Mouse (Mus musculus) kidney, adult 2 months (tissue): ENCODE measurements around the gene Mfap1b. TPM values are rescaled to one million over a fixed set of nuclear protein-coding genes. Genes with fewer than 3 reads are reported as not detected.

ENCODE experiments used
- DNase-seq: peaks from one replicate; pipeline ENCODE4 v3.0.0; 2021
- H3K27ac ChIP-seq: fragments of 200-500 bp; 2 replicates; pipeline ENCODE4 v1.5.1; 2012; ENCODE audit warnings: low read depth, low read length, control low read depth, inconsistent platforms; ENCODE audit not compliant: insufficient read depth
- H3K27me3 ChIP-seq: fragments of 200-500 bp; replicated peaks from 2 replicates; pipeline ENCODE4 v1.6.1; 2012; ENCODE audit warnings: mild to moderate bottlenecking, moderate library complexity, low read length, inconsistent platforms; ENCODE audit not compliant: control insufficient read depth, insufficient read depth
- H3K36me3 ChIP-seq: fragments of 200-500 bp; 2 replicates; pipeline ENCODE4 v1.6.1; 2012; ENCODE audit warnings: mild to moderate bottlenecking, moderate library complexity, low read length, inconsistent platforms; ENCODE audit not compliant: control insufficient read depth, insufficient read depth
- H3K4me1 ChIP-seq: fragments of 200-500 bp; 2 replicates; pipeline ENCODE4 v1.6.1; 2011; ENCODE audit warnings: low read length; ENCODE audit not compliant: control insufficient read depth, insufficient read depth
- H3K4me3 ChIP-seq: fragments of 200-500 bp; 2 replicates; pipeline ENCODE4 v1.5.1; 2011; ENCODE audit warnings: mild to moderate bottlenecking, low read depth, low read length, control low read depth; ENCODE audit not compliant: insufficient read depth
- CTCF ChIP-seq: fragments of 200-500 bp; conservative IDR thresholded peaks from 2 replicates; pipeline ENCODE4 v1.5.1; 2011; ENCODE audit warnings: low read depth, mild to moderate bottlenecking, control low read depth, low read length, moderate library complexity, mixed read lengths; ENCODE audit not compliant: insufficient read depth, insufficient read length
- POLR2A ChIP-seq: fragments of 200-500 bp; IDR thresholded peaks from one replicate; pipeline ENCODE4 v1.6.1; 2011; ENCODE audit warnings: low read depth, low read length, control low read depth
- WGBS: fragments of 180-500 bp; shearing (Covaris S2); methylation state at CpG from one replicate; pipeline ENCODE4 v1.1.7; 2018; 5-methylcytosine and 5-hydroxymethylcytosine counted together
- polyA plus RNA-seq: library from polyadenylated mRNA; depleted of rRNA; stranded (reverse); fragments of >200 nt; gene quantifications from 2 replicates; pipeline ENCODE4 v1.2.3, GENCODE M21; 2012

The Mfap1b gene
- polyA plus RNA-seq, 1 experiment: 4.9 TPM

DNA sequence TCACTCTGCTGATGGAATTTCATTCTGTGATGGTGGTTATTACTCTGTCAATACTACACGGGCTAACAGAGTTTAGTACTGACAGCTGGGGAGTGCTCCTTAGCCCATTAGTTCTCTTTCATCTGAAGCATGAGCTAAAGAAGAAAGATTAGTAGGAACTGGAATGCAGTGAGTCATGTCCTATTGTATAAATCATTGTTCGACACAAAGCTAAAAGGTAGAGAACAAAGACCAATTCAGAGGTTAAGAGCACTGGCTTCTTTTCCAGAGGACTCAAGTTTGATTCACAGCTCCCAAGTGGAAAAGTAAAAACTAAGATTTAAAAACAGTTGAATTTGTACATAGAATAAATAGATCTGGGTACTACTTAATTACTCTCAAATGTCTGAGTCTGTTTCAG is 13.8 kb downstream of the Mfap1b start:
- no peaks in the 10 kb centered on the region for H3K36me3 ChIP-seq
- no peak for DNase-seq
- no peaks in the 10 kb centered on the region for H3K27me3 ChIP-seq
- H3K4me1 ChIP-seq: peaks cover 7% of the 10 kb centered on the region; the same call in 1 of the 2 replicates
- no peak overlapping the region for H3K4me3 ChIP-seq
- WGBS: 45% methylated on average over 2 of the region's 2 CpGs
- no peak overlapping the region for H3K27ac ChIP-seq
- TF ChIP-seq POLR2A (no peak), CTCF (no peak)

DNA sequence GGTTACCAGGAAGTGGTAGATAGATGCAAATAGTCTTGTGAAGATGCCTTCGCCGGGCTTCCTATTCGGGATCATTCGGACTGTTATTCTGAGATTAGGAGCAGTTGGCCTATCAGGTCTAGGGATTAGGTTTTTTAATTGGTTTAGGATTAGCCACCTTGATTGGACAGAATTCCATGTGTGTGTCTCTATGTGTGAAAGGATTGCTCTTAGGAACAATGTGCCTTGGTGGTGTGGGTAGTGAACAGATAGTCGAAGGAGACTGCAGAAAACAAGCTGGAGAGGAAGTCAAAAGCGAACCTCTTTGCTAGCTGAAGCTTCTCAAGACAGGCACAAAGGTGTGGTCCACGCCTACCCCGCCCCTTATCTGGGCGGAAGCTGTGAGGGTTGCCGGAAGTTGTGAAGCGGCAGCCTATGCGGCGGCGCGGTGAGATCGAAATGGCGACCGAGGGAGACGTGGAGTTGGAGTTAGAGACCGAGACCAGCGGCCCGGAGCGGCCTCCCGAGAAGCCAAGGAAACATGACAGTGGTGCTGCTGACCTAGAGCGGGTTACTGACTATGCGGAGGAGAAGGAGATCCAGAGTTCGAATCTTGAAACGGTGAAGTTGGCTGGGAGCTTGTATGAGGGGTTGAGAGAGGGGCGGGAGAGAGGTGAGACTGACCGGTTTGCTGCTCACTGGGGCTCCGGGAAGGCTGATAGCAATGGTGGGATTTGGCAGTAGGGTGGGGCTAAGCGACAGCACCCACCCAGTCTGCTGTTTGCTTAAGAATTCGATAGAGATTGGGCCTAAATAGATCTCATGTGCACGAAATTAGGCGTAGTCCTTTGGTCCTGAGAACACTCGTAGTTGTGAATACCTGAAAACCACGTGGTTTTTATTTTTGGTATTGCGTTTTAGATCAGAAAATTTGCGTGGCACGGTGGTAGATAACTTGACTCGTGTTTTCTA is 16.9 kb downstream of the Mfap1b start, which contains the start of gene Serinc4:
TSS of gene Serinc4 (minus strand) at position 90 of the 951 bp plus-strand sequence.
- WGBS: 4% methylated on average over 41 of the region's 41 CpGs
- H3K27me3 ChIP-seq: no peaks in the 10 kb centered on the region
- peak within 1 kb of the TSS; percentile 74 for H3K4me3 ChIP-seq
- H3K36me3 ChIP-seq: no peaks in the 10 kb centered on the region; the same call in 1 of the 2 replicates
- H3K27ac ChIP-seq: peak within 1 kb of the TSS; percentile 33; the same call in 1 of the 2 replicates
- no peak for TF ChIP-seq CTCF
- TF ChIP-seq POLR2A: peak; percentile 77
- peak; percentile 91 for DNase-seq
- H3K4me1 ChIP-seq: peaks cover 10% of the 10 kb centered on the region; the same call in 1 of the 2 replicates

DNA sequence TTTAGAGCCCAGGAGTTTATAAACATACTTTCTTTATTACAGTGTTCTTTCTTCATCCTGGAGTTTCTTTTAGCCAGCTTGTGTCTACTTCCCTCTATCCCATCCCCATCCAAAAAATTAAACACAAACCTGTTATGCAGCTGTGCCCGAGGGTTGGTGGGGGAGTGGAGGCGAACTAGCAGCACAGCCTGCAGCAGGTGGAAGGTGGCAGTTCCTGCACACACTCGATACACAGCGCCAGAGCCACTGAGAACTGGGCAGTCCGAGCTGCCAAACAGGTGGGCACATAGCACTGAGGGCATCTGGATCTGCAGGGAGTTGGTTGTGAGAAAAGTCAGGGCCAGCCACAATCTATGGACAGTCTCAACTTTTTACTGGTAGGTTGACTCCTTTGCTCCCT is 18.3 kb downstream of the Mfap1b start:
- 73% methylated on average over 5 of the region's 5 CpGs for WGBS
- Histone ChIP-seq H3K4me1 (peaks cover 16% of the 10 kb centered on the region; the same call in 1 of the 2 replicates), H3K27ac (no peak overlapping the region), H3K4me3 (no peak overlapping the region), H3K27me3 (no peaks in the 10 kb centered on the region), H3K36me3 (peaks cover 4% of the 10 kb centered on the region)
- TF ChIP-seq POLR2A: no peak
- TF ChIP-seq CTCF: no peak
- no peak for DNase-seq

DNA sequence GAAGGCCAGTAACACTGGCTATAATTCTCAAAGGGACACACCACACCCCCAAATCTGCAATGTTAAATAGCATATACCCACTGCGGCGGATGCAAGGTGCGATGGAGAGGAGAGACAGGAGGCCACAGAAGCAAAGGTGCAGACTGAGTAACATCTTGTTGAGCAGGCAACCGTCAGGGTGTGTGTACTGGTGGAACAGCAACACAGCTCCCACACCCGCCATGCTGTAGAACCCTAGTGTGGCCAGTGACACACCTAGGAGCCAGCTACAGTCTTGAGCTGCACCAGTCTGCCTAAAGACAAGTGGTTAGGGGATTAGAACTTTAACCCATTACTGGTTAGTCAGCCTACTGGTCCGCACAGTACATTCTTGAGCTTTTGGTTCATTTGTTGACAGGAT is 19.9 kb downstream of the Mfap1b start:
- H3K27ac ChIP-seq: no peak overlapping the region
- DNase-seq: no peak
- 94% methylated on average over 6 of the region's 6 CpGs for WGBS
- TF ChIP-seq POLR2A: no peak
- TF ChIP-seq CTCF: no peak
- no peaks in the 10 kb centered on the region for H3K27me3 ChIP-seq
- no peak overlapping the region for H3K4me3 ChIP-seq
- H3K4me1 ChIP-seq: peaks cover 19% of the 10 kb centered on the region; the same call in 1 of the 2 replicates
- H3K36me3 ChIP-seq: peaks cover 4% of the 10 kb centered on the region

DNA sequence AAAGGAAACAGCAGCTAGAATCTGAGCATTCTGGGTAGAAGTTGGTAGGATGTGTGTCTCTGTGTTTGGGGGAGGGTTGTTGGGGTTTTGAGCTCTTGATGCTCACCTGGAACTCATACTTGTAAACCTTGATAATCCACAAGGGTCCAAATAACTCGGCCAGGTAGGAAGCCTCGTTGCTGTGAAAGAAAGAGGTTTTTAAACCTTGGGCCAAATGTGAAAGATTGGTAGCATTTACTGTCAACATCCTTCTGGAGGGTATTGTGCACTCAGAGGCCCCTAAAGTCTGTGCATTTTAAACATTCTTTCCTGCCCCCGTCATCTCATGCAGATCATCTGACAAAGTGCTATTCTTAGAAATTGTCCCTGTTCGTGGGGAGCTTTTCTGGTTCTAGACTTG is 20.9 kb downstream of the Mfap1b start, which contains the start of gene Hypk:
TSS of gene Hypk (plus strand) at position 301 of the 400 bp plus-strand sequence.
- Histone ChIP-seq H3K4me3 (no peak within 1 kb of the TSS), H3K27me3 (no peaks in the 10 kb centered on the region), H3K27ac (0 out of 2 replicates have a peak within 1 kb of the TSS, but pooled peaks have one; percentile 41), H3K4me1 (peaks cover 19% of the 10 kb centered on the region; the same call in 1 of the 2 replicates), H3K36me3 (peaks cover 4% of the 10 kb centered on the region)
- DNase-seq: no peak
- TF ChIP-seq POLR2A: no peak
- 54% methylated on average over 4 of the region's 4 CpGs for WGBS

DNA sequence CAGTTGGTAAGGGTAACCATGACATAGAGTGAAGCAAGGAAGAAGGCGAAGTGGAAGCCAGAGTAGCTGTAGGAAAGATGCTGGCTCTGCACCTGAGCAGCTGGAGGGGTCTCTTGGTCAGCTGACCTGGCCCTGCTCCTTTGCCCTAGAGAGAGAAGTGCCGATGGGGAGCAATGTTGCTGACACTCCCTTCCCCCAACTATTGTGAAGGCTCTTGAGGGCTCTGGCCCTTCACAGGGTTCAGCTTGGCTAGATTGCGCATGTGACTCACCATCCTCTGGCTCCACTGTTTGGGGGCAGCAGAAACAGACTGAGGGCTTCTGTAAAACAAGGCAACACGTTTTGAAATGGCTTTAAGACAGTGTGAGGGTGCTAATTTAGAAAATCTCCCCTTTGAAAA is 21.5 kb downstream of the Mfap1b start:
- H3K27me3 ChIP-seq: no peaks in the 10 kb centered on the region
- H3K4me1 ChIP-seq: peaks cover 13% of the 10 kb centered on the region; the same call in 1 of the 2 replicates
- no peak overlapping the region for H3K4me3 ChIP-seq
- DNase-seq: no peak
- 53% methylated on average over 4 of the region's 4 CpGs for WGBS
- peaks cover 4% of the 10 kb centered on the region for H3K36me3 ChIP-seq
- no peak overlapping the region for H3K27ac ChIP-seq
- TF ChIP-seq CTCF: no peak
- TF ChIP-seq POLR2A: no peak

DNA sequence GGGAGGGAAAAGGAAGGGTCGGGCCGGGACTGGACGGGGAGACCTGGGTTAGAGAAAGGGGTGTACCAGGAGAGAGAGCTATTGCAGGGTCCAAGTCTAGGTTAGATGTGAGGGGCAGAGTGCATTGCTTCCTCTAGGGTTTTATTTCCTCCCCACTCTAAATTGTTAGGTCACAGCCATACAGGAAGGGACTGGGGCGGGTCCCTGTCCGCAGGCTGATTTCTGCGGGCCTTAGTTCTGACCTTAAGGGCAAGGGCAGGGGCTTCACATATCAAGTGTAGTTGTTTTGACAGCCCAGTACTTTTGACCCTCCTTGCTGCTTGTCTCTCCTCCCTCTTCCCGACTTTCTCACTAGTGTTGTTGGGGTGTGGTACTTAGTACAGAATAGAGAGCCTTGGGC is 23.8 kb downstream of the Mfap1b start:
- 0% methylated on average over 7 of the region's 7 CpGs for WGBS
- no peak for TF ChIP-seq POLR2A
- TF ChIP-seq CTCF: no peak
- Histone ChIP-seq H3K36me3 (peaks cover 4% of the 10 kb centered on the region), H3K27ac (peak overlapping the region; percentile 8), H3K27me3 (no peaks in the 10 kb centered on the region), H3K4me3 (peak overlapping the region; percentile 93), H3K4me1 (peaks cover 13% of the 10 kb centered on the region; the same call in 1 of the 2 replicates)
- no peak for DNase-seq
